Mouse (Mus musculus) adrenal gland, postnatal 4 days (tissue): ENCODE measurements around the gene Ap3d1. TPM values are rescaled to one million over a fixed set of nuclear protein-coding genes. Genes with fewer than 3 reads are reported as not detected.

Experiments used
- DNase-seq, 2 experiments: peaks; one replicate each; pipeline ENCODE4 v3.0.0; 2021 to 2022; ENCODE audit warnings: low spot score in 2 of 2, mixed read lengths in 2 of 2
- long read RNA-seq, 2 experiments: library from polyadenylated mRNA; stranded (forward); transcript quantifications; one replicate each; pipeline ENCODE4 v2.0.0; 2021
- total RNA-seq, 2 experiments: library from RNA; stranded (reverse); gene quantifications; 2 replicates each; pipeline ENCODE4 v1.2.3; 2021

Gene Ap3d1
- total RNA-seq: 100 to 1,000 TPM in 1 of 2 experiments, 10 to 100 TPM in 1; 98.9 to 114 TPM
- long read RNA-seq, experiment 1, full-length matches to known transcripts: 6 of 21 reads
- long read RNA-seq, experiment 1, partial matches to known transcripts: 6 of 21 reads
- long read RNA-seq, experiment 1, other reads (novel, unspliced or antisense): 9 of 21 reads
- long read RNA-seq, experiment 2, full-length matches to known transcripts: 20 of 78 reads
- long read RNA-seq, experiment 2, partial matches to known transcripts: 37 of 78 reads
- long read RNA-seq, experiment 2, other reads (novel, unspliced or antisense): 21 of 78 reads

GRCm38 (mm10) chr10:80742180-80742978 lies at the start of gene Ap3d1:
Gene Ap3d1, minus strand, starts transcription at chr10:80742264.
- DNase-seq: peak; percentile 87 to 95

- DNase-seq: no peak
Measured at GRCm38 (mm10) chr10:80791476-80792174, 49.6 kb upstream of the Ap3d1 start.

- no peak for DNase-seq
Measured at GRCm38 (mm10) chr10:80790761-80791404, 48.8 kb upstream of the Ap3d1 start.

GRCm38 (mm10) chr10:80787517-80787916 lies 45.5 kb upstream of the Ap3d1 start:
- DNase-seq: no peak

GRCm38 (mm10) chr10:80785963-80786362 lies 43.9 kb upstream of the Ap3d1 start:
- no peak for DNase-seq

GRCm38 (mm10) chr10:80784871-80785270 lies 42.8 kb upstream of the Ap3d1 start:
- DNase-seq: no peak

GRCm38 (mm10) chr10:80784302-80784701 lies 42.2 kb upstream of the Ap3d1 start:
- no peak for DNase-seq

GRCm38 (mm10) chr10:80779565-80779964 lies 37.5 kb upstream of the Ap3d1 start:
- DNase-seq: no peak

GRCm38 (mm10) chr10:80777123-80777522 lies 35.1 kb upstream of the Ap3d1 start:
- DNase-seq: no peak

GRCm38 (mm10) chr10:80776358-80776869 lies 34.4 kb upstream of the Ap3d1 start:
- no peak for DNase-seq

- DNase-seq: no peak
Measured at GRCm38 (mm10) chr10:80775731-80776130, 33.7 kb upstream of the Ap3d1 start.

- no peak for DNase-seq
Measured at GRCm38 (mm10) chr10:80774981-80775380, 32.9 kb upstream of the Ap3d1 start.

- DNase-seq: peak; percentile 55 to 65
Measured at GRCm38 (mm10) chr10:80774549-80774948, 32.5 kb upstream of the Ap3d1 start.

GRCm38 (mm10) chr10:80773816-80774215 lies 31.8 kb upstream of the Ap3d1 start:
- no peak for DNase-seq

GRCm38 (mm10) chr10:80768365-80768764 lies 26.3 kb upstream of the Ap3d1 start:
- no peak for DNase-seq

GRCm38 (mm10) chr10:80766161-80766815 lies 24.2 kb upstream of the Ap3d1 start:
- DNase-seq: no peak

- no peak for DNase-seq
Measured at GRCm38 (mm10) chr10:80765746-80766145, 23.7 kb upstream of the Ap3d1 start.

- DNase-seq: no peak
Measured at GRCm38 (mm10) chr10:80763502-80763901, 21.4 kb upstream of the Ap3d1 start.

- no peak for DNase-seq
Measured at GRCm38 (mm10) chr10:80761821-80762220, 19.8 kb upstream of the Ap3d1 start.
